Comparison of ENCODE assay signal across 9 mouse cellular contexts in the genomic region with DNA sequence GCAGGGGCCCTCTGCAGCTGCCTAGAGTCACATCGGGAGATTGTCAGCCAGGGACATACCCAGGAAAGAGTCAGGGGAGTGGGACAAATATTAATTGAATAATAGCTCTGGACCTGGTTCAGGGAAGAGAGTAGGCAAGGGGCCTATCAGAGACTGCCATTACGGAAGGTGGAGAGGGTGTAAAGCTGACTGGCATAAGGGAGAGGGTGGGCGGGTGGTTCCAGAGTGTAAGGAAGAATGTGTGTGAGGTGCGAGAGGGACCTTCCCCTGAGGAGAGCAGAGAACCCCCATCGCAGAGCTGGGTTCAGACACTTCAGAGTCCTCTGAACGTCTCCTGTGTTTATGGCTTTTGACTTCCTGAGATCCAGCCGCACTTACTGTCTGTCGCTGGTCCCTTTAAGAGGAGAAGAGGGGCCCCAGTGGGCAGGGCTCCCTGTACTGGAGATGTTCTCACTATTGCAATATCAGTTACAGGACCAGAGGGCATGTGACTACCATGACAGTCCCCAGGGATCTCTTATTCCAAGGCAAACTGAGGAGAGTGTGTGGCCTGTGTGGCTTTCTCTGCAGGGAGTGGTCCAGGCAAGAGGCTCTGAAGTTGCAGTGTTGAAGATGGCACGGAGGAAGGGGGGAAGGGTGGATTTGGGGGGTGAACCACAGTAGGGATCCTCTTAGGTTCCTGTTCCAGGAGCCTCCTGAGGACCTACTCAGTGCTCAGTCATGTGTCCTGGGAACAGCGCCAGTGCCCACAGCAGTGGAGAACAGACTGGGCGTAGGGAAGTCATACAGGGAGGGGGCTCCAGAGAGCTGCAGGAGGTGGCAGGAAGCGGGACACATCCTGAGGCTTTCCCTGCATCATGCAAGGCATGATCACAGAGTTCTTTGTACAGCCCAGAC. TPM values are rescaled to one million over a fixed set of nuclear protein-coding genes. Genes with fewer than 3 reads are reported as not detected.
DNase-seq lines count a peak whose midpoint lies in the region; ATAC-seq and TF ChIP-seq lines count a peak whose summit lies in the region.
"Had no signal": no experiment of that assay in that cellular context is flagged by ENCODE, and none has a peak within 500 bp of the region (broad histone marks: within the 10 kb centered on the region; RNA-seq: fewer than 3 reads in every experiment).

No protein-coding gene starts in this region.

- no peak overlapping the region for H3K4me3 ChIP-seq in neural tube, embryonic 11.5 days (ENCODE audit: low read depth, low read length)
- no peak overlapping the region for H3K4me3 ChIP-seq in limb, embryonic 14.5 days (replicated peaks; ENCODE audit: low read length)
- H3K4me3 ChIP-seq: layer of hippocampus, adult 2 months had no signal

- H3K4me2 ChIP-seq in neural tube, embryonic 11.5 days (ENCODE audit: low read depth): no peak overlapping the region
- H3K4me2 ChIP-seq in limb, embryonic 14.5 days (replicated peaks; ENCODE audit: low read depth, low read length, severe bottlenecking): no peak overlapping the region

- peak; percentile 92 for DNase-seq in heart, adult 11 months
- no peak for DNase-seq in heart, adult 18-20 months
- no peak for DNase-seq in neural tube, embryonic 11.5 days (ENCODE audit: low spot score)
- no peak for DNase-seq in neural tube, embryonic 10.5 days (ENCODE audit: extremely low spot score, low spot score)
- DNase-seq in limb, embryonic 14.5 days (ENCODE audit: low spot score): peak; percentile 48
- DNase-seq in cerebellum, postnatal 4 days (ENCODE audit: low spot score in 2 of 2): no peak

- ATAC-seq in neural tube, embryonic 11.5 days (ENCODE audit: insufficient read depth, low FRiP score, low TSS enrichment): no peak
- peak; percentile 56 for ATAC-seq in limb, embryonic 14.5 days (ENCODE audit: low FRiP score, low read depth)
- ATAC-seq in cerebellum, adult (ENCODE audit: insufficient number of reproducible peaks, low FRiP score, low TSS enrichment): no peak
- no peak for ATAC-seq in monocyte, adult 5-6 weeks (replicated peaks; ENCODE audit: insufficient number of reproducible peaks, low FRiP score, low TSS enrichment, poor library complexity, severe bottlenecking)

- H3K27me3 ChIP-seq in neural tube, embryonic 11.5 days (ENCODE audit: control insufficient read depth, insufficient read depth, low read length): no peaks in the 10 kb centered on the region
- H3K27me3 ChIP-seq in limb, embryonic 14.5 days (ENCODE audit: control insufficient read depth, insufficient read depth, low read length): no peaks in the 10 kb centered on the region

- H3K4me1 ChIP-seq in neural tube, embryonic 11.5 days (ENCODE audit: control insufficient read depth, insufficient read depth, low read length): no peaks in the 10 kb centered on the region
- H3K4me1 ChIP-seq in limb, embryonic 14.5 days (ENCODE audit: control insufficient read depth, insufficient read depth, low read length): no peaks in the 10 kb centered on the region

- no peaks in the 10 kb centered on the region for H3K9me3 ChIP-seq in neural tube, embryonic 11.5 days (ENCODE audit: control insufficient read depth, low read length)
- no peaks in the 10 kb centered on the region for H3K9me3 ChIP-seq in limb, embryonic 14.5 days (ENCODE audit: control insufficient read depth, low read length)

- 0 out of 2 replicates have a peak overlapping the region, but pooled peaks have one; percentile 35 for H3K27ac ChIP-seq in neural tube, embryonic 11.5 days (ENCODE audit: low read depth, low read length)
- H3K27ac ChIP-seq in limb, embryonic 14.5 days (replicated peaks; ENCODE audit: low read depth, low read length): no peak overlapping the region
- H3K27ac ChIP-seq: layer of hippocampus, adult 2 months had no signal

- TF ChIP-seq POLR2A in limb, embryonic 14.5 days (IDR thresholded peaks at IDR 0.05; ENCODE audit: borderline replicate concordance, extremely low read depth, insufficient read depth, insufficient read length): no peak

- no peaks in the 10 kb centered on the region for H3K36me3 ChIP-seq in neural tube, embryonic 11.5 days (ENCODE audit: control insufficient read depth, insufficient read depth, low read length)
- no peaks in the 10 kb centered on the region for H3K36me3 ChIP-seq in limb, embryonic 14.5 days (ENCODE audit: control insufficient read depth, insufficient read depth, low read length)

- 51% methylated on average over 12 of the region's 12 CpGs for WGBS in neural tube, embryonic 11.5 days
- 43% methylated on average over 12 of the region's 12 CpGs for WGBS in limb, embryonic 14.5 days

- H3K9ac ChIP-seq in neural tube, embryonic 11.5 days (ENCODE audit: low read length): no peak overlapping the region
- no peak overlapping the region for H3K9ac ChIP-seq in limb, embryonic 14.5 days (ENCODE audit: low read depth, low read length, severe bottlenecking)

RNA-seq across cellular contexts. Expression of gene Hsd17b14, which starts 7.2 kb away (rescaled TPM):
- under 1 TPM in 1 of 2 experiments, not detected in 1; 0.41 TPM for total RNA-seq in heart, adult 18-20 months (2021)
- 0.78 and 1.1 TPM in 2 replicates for polyA plus RNA-seq in neural tube, embryonic 11.5 days (2014; fragmentation: Nextera tagmentation; extraction: Ambion mirVana)
- 1.1 and 1.2 TPM in 2 replicates for polyA plus RNA-seq in limb, embryonic 14.5 days (2012; rRNA removed)
- polyA plus RNA-seq in limb, embryonic 14.5 days (2014; fragmentation: Nextera tagmentation; extraction: Ambion mirVana): 0.44 and 0.92 TPM in 2 replicates
- total RNA-seq in monocyte, adult 5-6 weeks (2017): not detected in 3 replicates
- total RNA-seq: layer of hippocampus, adult 2 months had no signal

RNA-seq across cellular contexts. Expression of gene Bcat2, which starts 8.1 kb away (rescaled TPM):
- total RNA-seq in heart, adult 18-20 months (2021): 100 to 1,000 TPM; 225 to 264 TPM
- 34.1 and 37.4 TPM in 2 replicates for polyA plus RNA-seq in neural tube, embryonic 11.5 days (2014; fragmentation: Nextera tagmentation; extraction: Ambion mirVana)
- 67.6 and 71.5 TPM in 2 replicates for polyA plus RNA-seq in limb, embryonic 14.5 days (2012; rRNA removed)
- polyA plus RNA-seq in limb, embryonic 14.5 days (2014; fragmentation: Nextera tagmentation; extraction: Ambion mirVana): 57.2 and 60.4 TPM in 2 replicates
- total RNA-seq in monocyte, adult 5-6 weeks (2017): 5.1 to 21.4 TPM (median 11.9 TPM) in 3 replicates

RNA-seq across cellular contexts. Expression of gene Plekha4, which starts 35.7 kb away (rescaled TPM):
- 1 to 10 TPM; 2.0 to 2.5 TPM for total RNA-seq in heart, adult 18-20 months (2021)
- 1.3 and 2.3 TPM in 2 replicates for polyA plus RNA-seq in neural tube, embryonic 11.5 days (2014; fragmentation: Nextera tagmentation; extraction: Ambion mirVana)
- polyA plus RNA-seq in limb, embryonic 14.5 days (2012; rRNA removed): 13.1 and 17.2 TPM in 2 replicates
- 4.3 and 4.6 TPM in 2 replicates for polyA plus RNA-seq in limb, embryonic 14.5 days (2014; fragmentation: Nextera tagmentation; extraction: Ambion mirVana)
- 0.10 TPM in 1 of 3 replicates, not detected in the others for total RNA-seq in monocyte, adult 5-6 weeks (2017)

RNA-seq across cellular contexts. Expression of gene Ppp1r15a, which starts 35.8 kb away (rescaled TPM):
- total RNA-seq in heart, adult 18-20 months (2021): 10 to 100 TPM; 31.6 to 33.7 TPM
- polyA plus RNA-seq in neural tube, embryonic 11.5 days (2014; fragmentation: Nextera tagmentation; extraction: Ambion mirVana): 16.0 and 17.7 TPM in 2 replicates
- polyA plus RNA-seq in limb, embryonic 14.5 days (2012; rRNA removed): 27.5 and 29.8 TPM in 2 replicates
- polyA plus RNA-seq in limb, embryonic 14.5 days (2014; fragmentation: Nextera tagmentation; extraction: Ambion mirVana): 21.2 and 22.1 TPM in 2 replicates
- total RNA-seq in monocyte, adult 5-6 weeks (2017): 204 to 390 TPM (median 221 TPM) in 3 replicates

RNA-seq across cellular contexts. Expression of gene Nucb1, which starts 51.7 kb away (rescaled TPM):
- total RNA-seq in heart, adult 18-20 months (2021): 100 to 1,000 TPM; 129 to 143 TPM
- 110 and 113 TPM in 2 replicates for polyA plus RNA-seq in neural tube, embryonic 11.5 days (2014; fragmentation: Nextera tagmentation; extraction: Ambion mirVana)
- 293 and 299 TPM in 2 replicates for polyA plus RNA-seq in limb, embryonic 14.5 days (2012; rRNA removed)
- 239 and 254 TPM in 2 replicates for polyA plus RNA-seq in limb, embryonic 14.5 days (2014; fragmentation: Nextera tagmentation; extraction: Ambion mirVana)
- 128 to 251 TPM (median 142 TPM) in 3 replicates for total RNA-seq in monocyte, adult 5-6 weeks (2017)

Comparison
In these comparisons a context has a peak if more than half of its experiments do, and no peak if none do; other contexts are left out.
1. DNase-seq: peak in heart, adult 11 months (single experiment) and limb, embryonic 14.5 days (single experiment); none in heart, adult 18-20 months (0 of 2), neural tube, embryonic 11.5 days (single experiment), neural tube, embryonic 10.5 days (single experiment) and cerebellum, postnatal 4 days (0 of 2).
2. RNA of gene Bcat2, which starts 8.1 kb away (total RNA-seq): 225 to 264 TPM in heart, adult 18-20 months; 5.1 to 21.4 TPM in monocyte, adult 5-6 weeks; every median in the first group is over 10 times any median in the second.